Mouse (Mus musculus) MEL (cell line): ENCODE results near the gene Gm45234.

Experiments used
- CTCF ChIP-seq, 3 experiments: IDR thresholded peaks in 2 of 3; conservative IDR thresholded peaks in 1 of 3; 2 replicates each; pipeline ENCODE4 v1.5.1; 2011 to 2012; ENCODE audit warnings: low read length in 3 of 3, low read depth in 2 of 3, mild to moderate bottlenecking in 2 of 3, improper control_type of control experiment in 1 of 3, inconsistent platforms in 1 of 3, mixed read lengths in 1 of 3, moderate library complexity in 1 of 3; ENCODE audit not compliant: control insufficient read depth in 1 of 3, insufficient read depth in 1 of 3, poor library complexity in 1 of 3, severe bottlenecking in 1 of 3
- EP300 ChIP-seq, 2 experiments: IDR thresholded peaks; 2 replicates each; pipeline ENCODE4 v1.6.1; 2011; ENCODE audit warnings: improper control_type of control experiment in 2 of 2, low read length in 2 of 2, low read depth in 1 of 2, mild to moderate bottlenecking in 1 of 2
- GATA1 ChIP-seq: IDR thresholded peaks from 2 replicates; pipeline ENCODE4 v1.6.1; 2011; ENCODE audit warnings: low read depth, low read length, improper control_type of control experiment
- POLR2A ChIP-seq, 2 experiments: IDR thresholded peaks; 2 replicates each; pipeline ENCODE4 v1.6.1; 2011 to 2012; ENCODE audit warnings: low read length in 2 of 2, mild to moderate bottlenecking in 2 of 2, control low read depth in 1 of 2, improper control_type of control experiment in 1 of 2, low read depth in 1 of 2, moderate library complexity in 1 of 2; ENCODE audit not compliant: control insufficient read depth in 1 of 2, insufficient read depth in 1 of 2, poor library complexity in 1 of 2
- POLR2AphosphoS5 ChIP-seq: IDR thresholded peaks from 2 replicates; pipeline ENCODE4 v1.6.1; 2012; ENCODE audit warnings: low read depth, borderline replicate concordance, mild to moderate bottlenecking, inconsistent platforms, low read length, moderate library complexity, mixed read lengths
- ZMIZ1 ChIP-seq: IDR thresholded peaks from 2 replicates; pipeline ENCODE4 v1.6.1; 2012; ENCODE audit warnings: low read depth, mild to moderate bottlenecking, inconsistent platforms, low read length, improper control_type of control experiment, moderate library complexity

DNA sequence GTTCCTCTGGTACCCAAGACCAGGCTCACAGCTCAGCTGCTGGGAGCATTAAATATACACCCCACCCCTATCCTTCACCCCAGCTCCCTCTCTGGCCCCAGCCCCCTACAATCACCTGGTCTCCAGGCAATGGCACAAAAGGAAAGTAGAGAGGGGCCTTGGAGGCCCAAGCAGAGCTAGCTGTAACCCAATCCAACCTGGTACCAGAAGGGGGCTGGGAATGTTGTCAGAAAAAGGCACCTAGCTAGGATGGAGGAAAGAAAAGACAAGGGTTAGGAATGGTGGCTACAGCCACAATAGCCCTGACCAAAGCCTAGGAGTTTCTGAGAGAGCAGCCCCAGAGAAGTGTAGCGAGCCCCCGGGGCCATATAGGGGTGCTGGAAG, 3.0 kb upstream of the Gm45234 start:
- TF ChIP-seq POLR2AphosphoS5 (no peak), CTCF (IDR thresholded peaks at IDR 0.05 in 2 of 3, conservative IDR thresholded peaks at IDR 0.05 in 1 of 3; ENCODE audit: control insufficient read depth in 1 of 3, insufficient read depth in 1 of 3, low read depth in 2 of 3, low read length in 3 of 3, poor library complexity in 1 of 3, severe bottlenecking in 1 of 3) (no peak), POLR2A (IDR thresholded peaks at IDR 0.05; ENCODE audit: control insufficient read depth in 1 of 2, insufficient read depth in 1 of 2, low read depth in 1 of 2, low read length in 2 of 2, poor library complexity in 1 of 2) (no peak), EP300 (IDR thresholded peaks at IDR 0.05; ENCODE audit: low read depth in 1 of 2, low read length in 2 of 2) (no peak), ZMIZ1 (no peak), GATA1 (no peak)
